Mouse (Mus musculus): Measurements from ENCODE around the gene D430041D05Rik.

Gene D430041D05Rik

GRCm38 (mm10) chr2:104207948-104208347 is 202.9 kb downstream of the D430041D05Rik start:
- DNase-seq (ENCODE audit: extremely low read depth, low read depth, low spot score) = no peak

DNA sequence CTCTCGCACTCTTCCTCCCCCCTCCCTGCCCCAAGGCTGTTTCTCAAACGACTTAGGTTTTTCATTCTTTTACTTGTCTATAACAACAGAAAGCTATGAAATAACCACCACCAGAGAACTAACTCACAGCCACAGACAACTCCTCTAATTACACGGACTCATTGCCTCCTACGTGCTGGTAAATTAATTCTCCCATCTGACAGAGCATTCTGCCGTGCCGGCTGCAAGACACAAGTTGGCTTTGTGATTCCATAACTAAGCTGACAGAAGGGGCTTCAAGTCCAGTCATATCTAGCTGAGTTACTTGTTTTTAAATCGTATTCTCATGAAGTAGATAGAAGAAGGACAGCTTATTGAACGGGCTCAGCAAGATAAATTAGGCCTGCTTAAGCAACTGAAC is 205.2 kb downstream of the D430041D05Rik start:
- no peak for DNase-seq (ENCODE audit: extremely low read depth, low read depth, low spot score)

DNA sequence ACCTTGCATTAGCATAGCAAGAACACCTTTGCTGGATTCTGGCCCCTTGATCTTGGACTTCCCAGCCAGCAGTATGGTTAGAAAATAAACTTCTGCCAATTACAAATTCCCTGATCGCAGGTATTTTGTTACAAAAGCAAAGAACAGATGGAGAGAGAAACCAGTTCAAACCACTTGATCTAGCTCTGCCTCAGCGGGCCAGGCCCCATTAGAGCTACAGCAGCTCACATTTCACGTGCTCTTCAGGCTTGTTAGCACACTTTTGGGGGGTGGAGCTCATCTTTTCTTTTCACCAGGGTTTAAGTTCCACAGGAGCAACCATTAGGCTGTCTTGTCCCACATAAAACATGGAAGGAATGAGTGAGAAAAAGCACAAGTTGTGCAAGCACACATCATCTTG is 210.6 kb downstream of the D430041D05Rik start:
- DNase-seq (ENCODE audit: extremely low read depth, low read depth, low spot score) = no peak

GRCm38 (mm10) chr2:104198186-104198585 is 212.6 kb downstream of the D430041D05Rik start:
- DNase-seq (ENCODE audit: extremely low read depth, low read depth, low spot score) = no peak

- no peak for DNase-seq (ENCODE audit: extremely low read depth, low read depth, low spot score)
These were observed 213.5 kb downstream of the D430041D05Rik start for GRCm38 (mm10) chr2:104197281-104197680.

GRCm38 (mm10) chr2:104192401-104193141 is 218.2 kb downstream of the D430041D05Rik start:
- DNase-seq (ENCODE audit: extremely low read depth, low read depth, low spot score) = no peak

DNA sequence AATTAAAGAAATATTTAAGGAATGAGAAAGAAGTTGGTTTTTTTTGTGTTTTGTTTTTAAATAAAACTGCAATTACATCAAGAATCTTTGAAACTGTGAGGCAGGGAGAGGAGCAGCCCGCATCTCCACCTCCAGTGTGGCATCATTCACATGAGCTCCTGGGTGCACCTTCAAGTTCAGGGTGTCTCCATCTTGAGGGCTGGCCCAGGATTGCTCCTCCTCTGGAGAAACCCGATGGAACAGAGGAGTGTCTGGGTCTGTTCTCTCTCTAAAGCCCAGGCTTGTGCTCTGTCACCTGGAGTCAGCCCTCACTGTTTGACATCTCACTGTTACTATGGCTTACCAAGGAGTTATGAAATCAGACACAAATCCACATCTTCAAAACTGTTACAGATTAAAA is 219.1 kb downstream of the D430041D05Rik start:
- no peak for DNase-seq (ENCODE audit: extremely low read depth, low read depth, low spot score)

DNA sequence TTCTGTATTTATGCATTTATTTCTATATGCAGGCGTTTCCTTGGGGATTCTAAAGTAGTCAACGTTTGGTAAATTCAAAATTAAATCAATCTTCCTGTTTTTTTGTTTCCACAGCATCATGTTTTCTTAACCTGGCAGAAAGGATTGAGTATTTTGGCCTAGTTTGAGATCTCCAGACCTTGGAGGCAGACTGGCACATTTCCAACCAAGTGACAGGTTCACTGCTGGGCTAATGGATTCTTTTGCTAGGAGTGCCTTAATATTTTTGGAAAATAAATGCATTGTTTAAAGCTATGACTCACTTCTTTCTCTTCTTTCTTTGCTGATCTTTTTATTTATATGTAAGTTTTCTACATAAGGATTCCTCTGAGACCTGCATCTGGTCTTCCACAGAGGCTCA is 222.0 kb downstream of the D430041D05Rik start:
- DNase-seq (ENCODE audit: extremely low read depth, low read depth, low spot score) = no peak

DNA sequence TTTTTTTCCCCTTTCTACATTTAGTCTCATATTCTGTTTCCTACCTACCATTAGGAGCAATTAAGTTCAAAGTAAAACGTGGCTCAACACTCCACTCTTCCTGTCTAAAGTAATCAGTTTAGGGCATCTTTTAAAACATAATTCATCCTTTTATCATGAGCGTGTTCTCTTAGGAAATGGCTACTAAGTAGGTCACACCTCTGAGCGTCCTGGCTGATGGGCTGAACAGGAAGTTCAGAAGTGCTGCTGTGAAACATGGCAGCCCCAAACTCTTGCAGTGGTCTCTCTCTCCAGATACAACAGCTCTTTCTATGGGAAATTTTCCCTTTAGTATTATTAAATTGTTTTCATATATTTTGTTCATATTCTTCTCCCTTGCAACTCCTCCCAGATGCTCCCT is 223.7 kb downstream of the D430041D05Rik start:
- no peak for DNase-seq (ENCODE audit: extremely low read depth, low read depth, low spot score)

- no peak for DNase-seq (ENCODE audit: extremely low read depth, low read depth, low spot score)
These were observed 225.2 kb downstream of the D430041D05Rik start for GRCm38 (mm10) chr2:104185616-104186015.

DNA sequence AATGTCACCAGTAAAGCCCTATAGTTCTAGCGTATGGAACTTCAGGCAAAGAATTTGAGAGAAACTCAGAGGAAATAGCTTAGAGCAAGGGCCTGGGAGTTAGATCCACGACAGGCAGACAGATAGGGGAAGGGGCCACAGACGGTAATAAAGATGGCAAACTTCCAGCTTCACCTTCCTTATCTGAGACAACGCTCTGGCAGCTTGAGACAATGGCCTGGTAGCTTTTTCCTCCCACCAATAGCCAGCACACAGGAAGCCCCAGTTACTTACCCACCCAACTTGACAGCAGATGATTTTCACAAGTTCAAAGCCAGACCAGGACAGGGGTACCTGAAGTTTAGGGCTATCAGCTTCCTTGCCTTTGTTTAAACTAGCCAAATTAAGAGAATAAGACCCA is 226.5 kb downstream of the D430041D05Rik start:
- DNase-seq (ENCODE audit: extremely low read depth, low read depth, low spot score) = no peak

GRCm38 (mm10) chr2:104183246-104183845 is 227.5 kb downstream of the D430041D05Rik start:
- no peak for DNase-seq (ENCODE audit: extremely low read depth, low read depth, low spot score)

GRCm38 (mm10) chr2:104179636-104180035 is 231.2 kb downstream of the D430041D05Rik start:
- DNase-seq (ENCODE audit: extremely low read depth, low read depth, low spot score) = no peak

GRCm38 (mm10) chr2:104178251-104178650 is 232.6 kb downstream of the D430041D05Rik start:
- DNase-seq (ENCODE audit: extremely low read depth, low read depth, low spot score) = no peak

GRCm38 (mm10) chr2:104176979-104177704 is 233.7 kb downstream of the D430041D05Rik start:
- DNase-seq (ENCODE audit: extremely low read depth, low read depth, low spot score) = no peak

GRCm38 (mm10) chr2:104176166-104176978 is 234.4 kb downstream of the D430041D05Rik start:
- no peak for DNase-seq (ENCODE audit: extremely low read depth, low read depth, low spot score)

DNA sequence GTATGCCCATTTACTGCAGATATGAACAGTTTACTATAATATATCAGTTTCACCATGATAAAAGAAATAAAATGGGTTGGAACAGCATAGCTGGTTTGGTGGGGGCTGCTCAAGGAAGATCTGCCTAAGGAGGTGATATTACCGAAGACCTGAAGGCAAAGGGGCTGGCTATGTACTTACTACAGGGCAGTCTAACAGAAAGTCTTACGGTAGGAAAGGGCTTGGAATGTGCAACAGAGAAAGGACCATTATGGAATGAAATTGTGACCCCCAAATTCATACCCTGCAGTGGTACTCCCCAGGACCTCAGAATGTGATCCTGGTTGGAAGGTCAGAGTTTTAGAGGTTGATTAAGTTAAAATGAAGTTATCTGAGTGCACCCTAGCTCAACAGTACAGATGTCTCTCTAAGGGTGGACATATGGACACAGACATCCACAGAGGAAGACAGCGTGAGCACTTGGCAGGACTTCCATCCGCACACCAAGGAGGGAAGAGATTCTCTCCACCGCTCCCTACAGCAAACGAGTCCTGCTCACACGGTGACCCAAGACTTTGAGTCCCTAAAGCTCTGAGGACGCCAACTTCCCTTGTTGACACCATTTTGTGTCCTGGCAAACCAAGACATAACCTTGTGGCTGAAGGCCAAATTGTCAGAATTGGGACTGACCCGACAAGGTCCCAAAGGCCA is 235.2 kb downstream of the D430041D05Rik start:
- no peak for DNase-seq (ENCODE audit: extremely low read depth, low read depth, low spot score)

- DNase-seq (ENCODE audit: extremely low read depth, low read depth, low spot score) = no peak
These were observed 237.4 kb downstream of the D430041D05Rik start for GRCm38 (mm10) chr2:104173431-104173830.

- no peak for DNase-seq (ENCODE audit: extremely low read depth, low read depth, low spot score)
These were observed 238.0 kb downstream of the D430041D05Rik start for GRCm38 (mm10) chr2:104172695-104173348.
